Mouse (Mus musculus): ENCODE measurements at regions not wholly inside any gene's neighbourhood (a gene's known extent, or its start where the extent isn't known, plus 50 kb on each side); places are given as distances from the start of the nearest gene placed in this dataset.

GRCm38 (mm10) chr14:47795062-47795461 lies 146.8 kb downstream of the Ktn1 start:
- no peak for ATAC-seq (replicated peaks; ENCODE audit: low FRiP score, poor library complexity, severe bottlenecking)

GRCm38 (mm10) chr14:47798203-47798602 lies 150.0 kb downstream of the Ktn1 start:
- ATAC-seq (replicated peaks; ENCODE audit: low FRiP score, poor library complexity, severe bottlenecking), result no peak

GRCm38 (mm10) chr14:47799564-47799963 lies 151.3 kb downstream of the Ktn1 start:
- no peak for ATAC-seq (replicated peaks; ENCODE audit: low FRiP score, poor library complexity, severe bottlenecking)

- no peak for ATAC-seq (replicated peaks; ENCODE audit: low FRiP score, poor library complexity, severe bottlenecking)
These were observed 157.0 kb downstream of the Ktn1 start for GRCm38 (mm10) chr14:47805202-47805601.

GRCm38 (mm10) chr14:47805771-47806535 lies 157.7 kb downstream of the Ktn1 start:
- no peak for ATAC-seq (replicated peaks; ENCODE audit: low FRiP score, poor library complexity, severe bottlenecking)

GRCm38 (mm10) chr14:47808097-47808910 lies 160.1 kb downstream of the Ktn1 start:
- no peak for ATAC-seq (replicated peaks; ENCODE audit: low FRiP score, poor library complexity, severe bottlenecking)

GRCm38 (mm10) chr14:47818224-47818623 lies 170.0 kb downstream of the Ktn1 start:
- ATAC-seq (replicated peaks; ENCODE audit: low FRiP score, poor library complexity, severe bottlenecking), result no peak

GRCm38 (mm10) chr14:47818641-47819040 lies 170.4 kb downstream of the Ktn1 start:
- no peak for ATAC-seq (replicated peaks; ENCODE audit: low FRiP score, poor library complexity, severe bottlenecking)

- no peak for ATAC-seq (replicated peaks; ENCODE audit: low FRiP score, poor library complexity, severe bottlenecking)
These were observed 172.4 kb downstream of the Ktn1 start for GRCm38 (mm10) chr14:47820571-47821143.

GRCm38 (mm10) chr14:47823182-47823581 lies 174.9 kb downstream of the Ktn1 start:
- no peak for ATAC-seq (replicated peaks; ENCODE audit: low FRiP score, poor library complexity, severe bottlenecking)

GRCm38 (mm10) chr14:47823696-47824095 lies 175.4 kb downstream of the Ktn1 start:
- ATAC-seq (replicated peaks; ENCODE audit: low FRiP score, poor library complexity, severe bottlenecking), result no peak

- ATAC-seq (replicated peaks; ENCODE audit: low FRiP score, poor library complexity, severe bottlenecking), result no peak
These were observed 177.3 kb downstream of the Ktn1 start for GRCm38 (mm10) chr14:47825446-47825956.

GRCm38 (mm10) chr14:47826545-47826944 lies 178.3 kb downstream of the Ktn1 start:
- ATAC-seq (replicated peaks; ENCODE audit: low FRiP score, poor library complexity, severe bottlenecking), result no peak

- no peak for ATAC-seq (replicated peaks; ENCODE audit: low FRiP score, poor library complexity, severe bottlenecking)
These were observed 179.4 kb downstream of the Ktn1 start for GRCm38 (mm10) chr14:47827623-47828022.

GRCm38 (mm10) chr14:47833696-47834095 lies 185.4 kb downstream of the Ktn1 start:
- no peak for ATAC-seq (replicated peaks; ENCODE audit: low FRiP score, poor library complexity, severe bottlenecking)

GRCm38 (mm10) chr14:47835408-47835807 lies 187.2 kb downstream of the Ktn1 start:
- no peak for ATAC-seq (replicated peaks; ENCODE audit: low FRiP score, poor library complexity, severe bottlenecking)

- ATAC-seq (replicated peaks; ENCODE audit: low FRiP score, poor library complexity, severe bottlenecking), result no peak
These were observed 191.4 kb downstream of the Ktn1 start for GRCm38 (mm10) chr14:47839493-47840215.

GRCm38 (mm10) chr14:47844366-47844765 lies 196.1 kb downstream of the Ktn1 start:
- no peak for ATAC-seq (replicated peaks; ENCODE audit: low FRiP score, poor library complexity, severe bottlenecking)

GRCm38 (mm10) chr14:47848861-47849260 lies 200.6 kb downstream of the Ktn1 start:
- no peak for ATAC-seq (replicated peaks; ENCODE audit: low FRiP score, poor library complexity, severe bottlenecking)

GRCm38 (mm10) chr14:47856280-47856765 lies 208.1 kb downstream of the Ktn1 start:
- ATAC-seq (replicated peaks; ENCODE audit: low FRiP score, poor library complexity, severe bottlenecking), result no peak

All from erythroid progenitor cell, adult 5-6 weeks (primary cell).